Mouse (Mus musculus) cortical plate, adult 2 months (tissue): ENCODE results near the gene Cacna1h. TPM values are rescaled to one million over a fixed set of nuclear protein-coding genes. Genes with fewer than 3 reads are reported as not detected.

Source experiments
- H3K27ac ChIP-seq: fragments of 200-500 bp; 2 replicates; pipeline ENCODE4 v1.5.1; 2012; ENCODE audit warnings: low read length, control low read depth, inconsistent platforms; ENCODE audit not compliant: insufficient read depth
- H3K4me1 ChIP-seq: fragments of 200-500 bp; 2 replicates; pipeline ENCODE4 v1.6.1; 2011; ENCODE audit warnings: low read length; ENCODE audit not compliant: control insufficient read depth, insufficient read depth
- H3K4me3 ChIP-seq: fragments of 200-500 bp; 2 replicates; pipeline ENCODE4 v1.5.1; 2011; ENCODE audit warnings: mild to moderate bottlenecking, low read length, control low read depth; ENCODE audit not compliant: insufficient read depth
- CTCF ChIP-seq: fragments of 200-500 bp; IDR thresholded peaks from 2 replicates; pipeline ENCODE4 v1.5.1; 2011; ENCODE audit warnings: mild to moderate bottlenecking, control low read depth, low read length; ENCODE audit not compliant: insufficient read depth; ENCODE audit errors: extremely low read depth
- POLR2A ChIP-seq: fragments of 200-500 bp; IDR thresholded peaks from 2 replicates; pipeline ENCODE4 v1.6.1; 2011; ENCODE audit warnings: mild to moderate bottlenecking, low read length, control low read depth; ENCODE audit not compliant: insufficient read depth; ENCODE audit errors: extremely low read depth
- polyA plus RNA-seq: library from polyadenylated mRNA; depleted of rRNA; stranded (reverse); fragments of >200 nt; gene quantifications from 2 replicates; pipeline ENCODE4 v1.2.3, GENCODE M21; 2012

Cacna1h gene
- polyA plus RNA-seq, 1 experiment, result 39.6 TPM

DNA sequence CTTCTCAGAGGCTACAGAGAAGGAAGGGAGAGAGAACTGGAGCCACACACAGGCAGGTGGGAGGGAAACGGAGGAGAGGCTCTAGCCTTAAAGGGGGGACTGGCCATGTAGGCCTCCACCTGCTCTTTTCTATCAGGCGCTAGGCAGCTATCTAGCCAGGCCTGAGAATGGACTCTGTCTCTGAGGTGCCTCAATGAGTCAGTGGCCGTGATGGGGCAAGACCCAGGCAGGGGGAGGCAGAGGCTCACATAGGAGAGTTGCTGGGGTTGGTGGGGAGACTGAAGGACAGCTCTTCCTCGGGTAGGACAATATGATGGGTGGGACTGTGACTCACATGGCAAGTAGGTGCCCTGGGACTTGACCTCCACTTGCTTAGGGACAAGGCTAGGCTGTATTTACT, 16.7 kb upstream of the Cacna1h start:
- Histone ChIP-seq H3K4me3 (no peak overlapping the region), H3K4me1 (peaks cover 3% of the 10 kb centered on the region; the same call in 1 of the 2 replicates), H3K27ac (no peak overlapping the region)
- TF ChIP-seq CTCF (no peak), POLR2A (no peak)

DNA sequence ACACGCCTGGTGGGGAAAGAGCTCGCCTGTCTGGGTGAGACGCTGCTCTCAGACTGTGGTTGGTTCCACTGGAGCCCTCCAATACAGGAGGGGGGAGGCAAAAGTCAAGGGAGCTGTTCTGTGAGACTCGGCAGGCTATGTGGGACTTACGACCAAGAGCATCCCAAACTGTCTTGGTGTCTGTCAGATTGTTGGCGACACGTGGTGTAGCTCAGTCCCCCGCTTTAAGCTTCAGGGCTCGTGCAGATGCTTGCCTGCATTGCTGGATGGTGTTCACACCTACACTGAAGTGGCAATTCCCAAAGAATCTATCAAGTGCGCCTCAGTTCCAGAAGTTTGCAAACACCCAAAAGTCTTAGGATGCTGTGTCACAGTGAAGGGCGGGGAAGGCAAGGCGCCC, 14.3 kb upstream of the Cacna1h start:
- no peak for TF ChIP-seq CTCF
- no peak for TF ChIP-seq POLR2A

DNA sequence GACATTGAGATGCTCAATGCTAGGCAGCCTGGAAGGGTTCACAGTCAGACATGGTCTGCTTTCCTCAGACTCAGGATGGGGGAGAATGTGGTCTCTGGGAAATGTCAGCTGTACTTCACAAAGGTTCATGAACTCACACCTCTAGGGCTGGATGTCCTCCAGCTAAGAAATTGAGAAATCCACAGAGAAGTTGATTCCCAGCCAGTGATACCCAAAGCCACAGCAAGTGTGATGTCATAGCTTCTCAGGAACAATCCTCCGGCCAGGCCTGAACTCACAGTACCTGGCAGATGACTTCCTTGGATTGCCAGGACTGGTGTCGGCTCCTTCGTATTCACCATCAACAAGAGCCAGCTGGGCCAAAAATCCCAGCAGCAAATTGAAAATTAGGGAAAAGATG, 12.3 kb upstream of the Cacna1h start:
- Histone ChIP-seq H3K27ac (no peak overlapping the region), H3K4me3 (no peak overlapping the region), H3K4me1 (no peaks in the 10 kb centered on the region)
- no peak for TF ChIP-seq CTCF
- no peak for TF ChIP-seq POLR2A

More for the DNA sequence above, 14.3 kb upstream of the Cacna1h start:
- H3K4me1 ChIP-seq, result no peaks in the 10 kb centered on the region
- H3K27ac ChIP-seq, result no peak overlapping the region
- H3K4me3 ChIP-seq, result no peak overlapping the region

DNA sequence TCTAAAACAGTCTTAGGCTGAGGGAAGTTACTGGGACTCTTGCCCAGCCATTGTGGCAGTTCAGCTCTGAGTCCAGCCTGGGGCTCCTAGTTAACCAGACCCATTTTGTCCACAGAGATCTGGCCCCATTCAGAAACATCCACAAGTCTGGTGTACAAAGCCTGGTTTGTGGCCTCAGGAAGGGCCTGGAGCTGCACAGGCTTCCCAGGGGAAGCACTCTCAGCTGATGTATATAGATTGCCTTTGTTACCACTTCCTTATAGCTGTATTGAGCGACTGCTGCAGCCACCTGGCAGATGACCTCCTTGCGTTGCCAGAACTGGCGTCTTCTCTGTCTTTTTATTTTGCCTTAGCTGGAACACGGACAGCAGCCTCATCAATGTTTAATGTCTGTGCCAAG, 11.5 kb upstream of the Cacna1h start:
- H3K4me3 ChIP-seq, result no peak overlapping the region
- TF ChIP-seq CTCF (no peak), POLR2A (no peak)
- no peak overlapping the region for H3K27ac ChIP-seq
- no peaks in the 10 kb centered on the region for H3K4me1 ChIP-seq

DNA sequence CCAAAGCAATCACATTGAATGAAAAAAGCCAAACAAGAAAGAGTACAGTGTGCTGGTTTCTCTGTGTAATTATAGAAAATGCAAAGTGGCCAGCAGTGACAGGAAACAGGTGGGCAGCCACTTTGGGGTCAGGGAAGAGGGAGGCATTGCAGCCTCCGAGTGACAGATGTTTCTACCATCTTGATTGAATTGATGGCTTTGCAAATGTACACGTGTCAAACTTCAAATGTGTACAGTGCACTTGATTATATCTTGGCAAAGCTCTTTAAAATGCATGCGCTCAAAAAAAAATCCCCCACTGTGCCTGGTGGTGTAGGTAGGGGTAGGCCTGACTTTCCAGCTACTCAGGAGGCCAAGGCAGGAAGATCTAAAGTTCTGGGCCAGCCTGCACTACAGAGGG, 9.3 kb upstream of the Cacna1h start:
- no peak overlapping the region for H3K27ac ChIP-seq
- TF ChIP-seq POLR2A (no peak), CTCF (no peak)
- no peaks in the 10 kb centered on the region for H3K4me1 ChIP-seq
- no peak overlapping the region for H3K4me3 ChIP-seq

DNA sequence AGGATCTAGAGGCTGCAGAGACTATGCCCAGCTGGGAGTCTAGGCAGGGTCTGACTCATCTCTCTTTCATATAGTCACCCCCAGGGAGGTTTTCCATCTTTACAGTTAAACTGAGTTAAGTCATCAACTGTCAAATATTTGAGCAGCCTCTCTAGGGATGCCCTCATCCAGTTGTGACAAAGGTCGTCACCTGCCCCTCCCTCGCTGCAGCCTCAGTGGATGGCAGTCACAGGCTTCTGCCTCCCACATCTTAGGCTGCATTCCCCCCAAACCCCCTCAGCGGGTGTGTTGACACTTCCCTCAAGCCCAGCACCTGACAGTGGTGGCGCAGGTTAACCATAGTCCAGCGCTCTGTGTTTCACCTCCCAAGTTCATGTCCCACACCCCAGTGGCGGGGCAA, 7.8 kb upstream of the Cacna1h start:
- no peaks in the 10 kb centered on the region for H3K4me1 ChIP-seq
- no peak for TF ChIP-seq POLR2A
- TF ChIP-seq CTCF, result no peak
- no peak overlapping the region for H3K27ac ChIP-seq
- no peak overlapping the region for H3K4me3 ChIP-seq

DNA sequence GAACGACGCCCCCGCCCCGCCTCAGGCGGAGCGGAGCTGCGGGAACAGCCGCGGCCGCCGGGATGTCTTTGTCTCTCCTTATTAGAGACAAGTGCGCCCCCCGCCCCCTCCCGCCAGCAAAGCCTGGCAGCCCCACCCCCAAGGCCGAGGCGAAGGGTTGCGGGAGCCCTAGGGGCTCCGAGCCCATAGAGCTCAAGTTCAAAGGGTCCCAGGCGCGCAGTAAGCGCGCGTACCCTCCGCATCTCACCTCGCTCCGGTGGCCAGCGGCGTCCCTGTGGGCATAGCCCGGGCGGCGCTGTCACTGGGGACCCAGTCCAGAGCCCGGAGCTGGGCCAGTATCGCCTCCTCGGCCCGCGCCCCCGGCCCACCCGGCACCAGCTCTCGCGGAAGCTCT, 363 bp downstream of the Cacna1h start:
- Histone ChIP-seq H3K4me3 (peak overlapping the region; percentile 38), H3K27ac (0 out of 2 replicates have a peak overlapping the region, but pooled peaks have one; percentile 74), H3K4me1 (peaks cover 7% of the 10 kb centered on the region)
- TF ChIP-seq CTCF (no peak), POLR2A (no peak)

DNA sequence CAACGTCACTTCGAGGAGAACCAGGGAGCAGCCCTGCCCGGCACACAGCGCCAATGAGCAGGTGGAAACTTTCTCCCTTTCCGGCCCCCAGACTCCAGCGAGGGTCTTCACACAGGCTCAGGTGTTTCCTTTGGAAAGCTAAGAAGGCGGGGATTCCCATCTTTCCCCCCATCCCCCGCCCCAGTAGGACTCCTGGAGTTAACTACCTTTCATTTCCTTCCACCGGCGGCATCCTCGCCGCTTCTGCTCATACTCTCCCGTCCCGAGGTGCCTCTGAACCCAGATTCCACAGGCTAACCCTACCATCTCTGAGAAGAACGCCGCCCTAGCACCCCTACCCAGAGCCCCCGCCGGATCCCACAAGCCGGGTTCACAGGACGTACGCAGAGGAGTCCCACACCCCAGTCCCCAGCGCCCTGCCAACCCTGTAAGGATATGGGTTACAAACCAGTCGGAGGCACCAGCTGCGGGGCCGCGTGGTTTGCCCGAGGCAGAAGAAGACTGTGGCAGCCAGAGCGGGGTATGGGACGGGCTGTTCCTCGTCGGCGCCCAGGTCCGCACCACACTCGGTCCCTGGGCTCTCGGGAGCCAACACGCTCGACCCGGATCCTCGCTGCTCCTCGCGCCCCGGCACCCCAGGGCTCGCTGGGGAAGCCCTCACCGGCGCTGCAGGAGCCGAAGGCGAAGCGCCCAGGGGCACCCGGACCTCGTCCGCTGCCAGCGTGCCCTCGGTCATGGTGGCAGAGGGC, 976 bp downstream of the Cacna1h start:
- peak overlapping the region; percentile 74; the same call in 1 of the 2 replicates for H3K27ac ChIP-seq

DNA sequence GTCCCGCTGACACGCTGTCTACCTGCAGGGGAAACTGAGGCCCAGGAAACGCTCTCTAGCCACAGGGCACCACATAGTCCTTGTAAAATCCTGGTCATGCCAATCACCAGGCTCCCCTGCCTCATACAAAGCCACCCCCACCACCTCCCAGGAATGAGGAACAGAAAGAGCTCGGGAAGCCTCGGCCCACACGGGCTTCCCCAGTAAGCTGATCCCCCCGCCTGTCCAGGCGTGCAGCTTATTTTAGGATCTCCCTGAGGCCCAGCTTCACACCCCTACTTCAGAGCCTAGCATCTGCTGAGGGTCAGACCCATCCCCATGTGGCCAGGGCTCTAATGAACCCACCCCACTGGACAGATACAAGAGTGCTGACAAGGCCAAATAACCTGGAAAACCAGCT, 3.0 kb downstream of the Cacna1h start:
- Histone ChIP-seq H3K27ac (peak overlapping the region; percentile 36; the same call in 1 of the 2 replicates), H3K4me1 (peaks cover 7% of the 10 kb centered on the region), H3K4me3 (peak overlapping the region; percentile 38)
- no peak for TF ChIP-seq CTCF
- no peak for TF ChIP-seq POLR2A

More for the DNA sequence above, 976 bp downstream of the Cacna1h start:
- TF ChIP-seq POLR2A, result no peak
- TF ChIP-seq CTCF, result no peak
- H3K4me3 ChIP-seq, result peak overlapping the region; percentile 38
- H3K4me1 ChIP-seq, result peaks cover 7% of the 10 kb centered on the region

DNA sequence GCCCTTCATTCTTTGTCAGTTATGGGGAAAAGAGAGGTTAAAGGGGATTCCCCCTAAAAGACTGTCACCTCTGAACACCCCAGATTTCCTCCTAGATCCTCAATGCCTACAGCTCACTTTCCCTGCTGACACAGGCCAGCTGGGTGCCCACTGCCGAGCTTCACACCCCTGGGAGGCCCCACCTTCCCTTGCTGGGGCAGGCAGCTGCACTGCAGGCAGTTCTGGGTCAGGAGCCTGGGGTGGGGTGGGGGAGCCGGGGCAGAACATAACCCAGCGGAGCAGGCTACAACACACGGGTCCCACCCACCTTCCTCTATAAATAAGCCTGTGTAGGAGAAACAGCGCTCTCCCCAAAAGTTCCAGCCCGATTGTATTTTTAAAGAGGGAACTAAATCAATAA, 3.7 kb downstream of the Cacna1h start:
- no peak for TF ChIP-seq POLR2A
- no peak for TF ChIP-seq CTCF
- Histone ChIP-seq H3K27ac (no peak overlapping the region), H3K4me1 (peaks cover 7% of the 10 kb centered on the region)

DNA sequence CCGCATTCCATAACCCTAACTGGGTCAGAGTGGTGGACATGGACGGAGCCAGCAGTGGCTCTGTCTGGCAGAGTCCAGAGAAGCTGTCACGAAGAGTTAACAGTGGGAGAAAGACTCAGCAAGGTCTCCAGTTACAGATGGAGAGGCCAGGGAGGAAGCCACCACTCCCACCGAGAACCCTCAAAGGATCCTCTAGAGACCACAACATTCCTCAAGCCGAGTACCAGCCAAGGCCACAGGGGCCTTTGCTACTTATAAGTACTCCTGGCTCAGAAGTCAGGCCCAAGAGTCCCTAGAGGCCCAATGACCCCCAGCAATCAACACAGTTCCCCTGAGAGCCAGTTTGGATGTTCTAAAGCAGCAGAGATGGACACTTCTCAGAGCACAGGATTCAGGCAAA, 4.3 kb downstream of the Cacna1h start:
- Histone ChIP-seq H3K27ac (no peak overlapping the region), H3K4me3 (no peak overlapping the region), H3K4me1 (peaks cover 7% of the 10 kb centered on the region)
- TF ChIP-seq POLR2A, result no peak

More for the DNA sequence above, 3.7 kb downstream of the Cacna1h start:
- no peak overlapping the region for H3K4me3 ChIP-seq
